Mouse (Mus musculus) heart, embryonic 14.5 days (tissue): Measurements from ENCODE around the gene Hspa8. TPM values are rescaled to one million over a fixed set of nuclear protein-coding genes. Genes with fewer than 3 reads are reported as not detected.
"Not testable (repeated sequence)": the region's sequence is repeated elsewhere in the genome, so short reads cannot be mapped to it uniquely, and the experiment has no call there.

Experiments
- ATAC-seq: fragments of 200-750 bp; cut with Nextera tagmentation; 2 replicates; pipeline ENCODE4 v1.8.0; 2017; ENCODE audit warnings: low read depth, moderate TSS enrichment; ENCODE audit not compliant: insufficient number of reproducible peaks, insufficient read depth, low FRiP score
- H3K27ac ChIP-seq, 2 experiments: fragments of 200-500 bp in 1 of 2; fragments of 300-500 bp in 1 of 2; sonication (generic) in 1 of 2; replicated peaks in 1 of 2; 2 replicates each; pipeline ENCODE4 v1.5.1; 2012 to 2014; ENCODE audit warnings: low read depth in 2 of 2, low read length in 2 of 2, control low read depth in 1 of 2, mild to moderate bottlenecking in 1 of 2, mixed read lengths in 1 of 2; ENCODE audit not compliant: control insufficient read depth in 1 of 2, insufficient read depth in 1 of 2
- H3K27me3 ChIP-seq: fragments of 300-500 bp; sonication (generic); 2 replicates; pipeline ENCODE4 v1.6.1; 2014; ENCODE audit warnings: mild to moderate bottlenecking, low read length, control low read depth; ENCODE audit not compliant: control insufficient read depth, insufficient read depth
- H3K36me3 ChIP-seq: fragments of 300-500 bp; sonication (generic); 2 replicates; pipeline ENCODE4 v1.6.1; 2014; ENCODE audit warnings: mild to moderate bottlenecking, control low read depth, low read length, mixed read lengths; ENCODE audit not compliant: control insufficient read depth, insufficient read depth
- H3K4me1 ChIP-seq, 2 experiments: fragments of 200-500 bp in 1 of 2; fragments of 300-500 bp in 1 of 2; sonication (generic) in 1 of 2; 2 replicates each; pipeline ENCODE4 v1.6.1; 2012 to 2014; ENCODE audit warnings: low read length in 2 of 2, control low read depth in 1 of 2, mixed read lengths in 1 of 2; ENCODE audit not compliant: control insufficient read depth in 2 of 2, insufficient read depth in 2 of 2
- H3K4me2 ChIP-seq: fragments of 300-500 bp; sonication (generic); 2 replicates; pipeline ENCODE4 v1.6.1; 2014; ENCODE audit warnings: mild to moderate bottlenecking, low read length
- H3K4me3 ChIP-seq, 2 experiments: fragments of 200-500 bp in 1 of 2; fragments of 300-500 bp in 1 of 2; sonication (generic) in 1 of 2; 2 replicates each; pipeline ENCODE4 v1.5.1; 2012 to 2014; ENCODE audit warnings: low read length in 2 of 2, mild to moderate bottlenecking in 2 of 2, control low read depth in 1 of 2, low read depth in 1 of 2, moderate library complexity in 1 of 2; ENCODE audit not compliant: control insufficient read depth in 1 of 2, insufficient read depth in 1 of 2
- H3K9ac ChIP-seq: fragments of 300-500 bp; sonication (generic); 2 replicates; pipeline ENCODE4 v1.6.1; 2014; ENCODE audit warnings: mild to moderate bottlenecking, low read length
- H3K9me3 ChIP-seq: fragments of 300-500 bp; sonication (generic); 2 replicates; pipeline ENCODE4 v1.6.1; 2016; ENCODE audit warnings: low read length, control low read depth; ENCODE audit not compliant: control insufficient read depth
- WGBS: fragments of 180-500 bp; shearing (Covaris S2); extraction: QIAGEN DNeasy Blood & Tissue Kit; methylation state at CpG from one replicate; pipeline ENCODE4 v1.1.7; 2014; 5-methylcytosine and 5-hydroxymethylcytosine counted together
- polyA plus RNA-seq: library from polyadenylated mRNA; unstranded; fragments of >200 nt; fragmentation: Nextera tagmentation; extraction: Ambion mirVana; gene quantifications from 2 replicates; pipeline ENCODE4 v1.2.1, GENCODE M21; 2014

The Hspa8 gene
- polyA plus RNA-seq, 1 experiment from 2014 or later = 1,682 TPM

- peaks cover 13 to 20% of the 10 kb centered on the region in 2 experiments for H3K4me1 ChIP-seq
- no peak for ATAC-seq
- 63% methylated on average over 9 of the region's 9 CpGs for WGBS
- no peaks in the 10 kb centered on the region for H3K9me3 ChIP-seq
- H3K36me3 ChIP-seq = peaks cover 14% of the 10 kb centered on the region
- no peak overlapping the region for H3K9ac ChIP-seq
- peak overlapping the region in 1 of 2 experiments; percentile 98; a peak in 3 of 4 replicates for H3K27ac ChIP-seq
- H3K4me3 ChIP-seq = no peak overlapping the region
- H3K4me2 ChIP-seq = no peak overlapping the region
- H3K27me3 ChIP-seq = no peaks in the 10 kb centered on the region
Measured at GRCm38 (mm10) chr9:40798247-40798960, 2.4 kb upstream of the Hspa8 start.

- ATAC-seq = no peak
- H3K9me3 ChIP-seq = no peaks in the 10 kb centered on the region
- H3K27me3 ChIP-seq = no peaks in the 10 kb centered on the region
- H3K4me2 ChIP-seq = peak overlapping the region; percentile 69
- WGBS = 77% methylated on average over 3 of the region's 3 CpGs
- H3K4me3 ChIP-seq = no peak overlapping the region
- peaks cover 21% of the 10 kb centered on the region for H3K36me3 ChIP-seq
- H3K27ac ChIP-seq = peak overlapping the region; percentile 79 to 98
- peaks cover 13 to 26% of the 10 kb centered on the region in 2 experiments for H3K4me1 ChIP-seq
- H3K9ac ChIP-seq = peak overlapping the region; percentile 85
Measured at GRCm38 (mm10) chr9:40799112-40799511, 1.7 kb upstream of the Hspa8 start.

GRCm38 (mm10) chr9:40799837-40800501 lies 815 bp upstream of the Hspa8 start:
- peaks cover 29% of the 10 kb centered on the region for H3K36me3 ChIP-seq
- 1% methylated on average over 30 of the region's 30 CpGs for WGBS
- peak overlapping the region; percentile 46 to 72 for H3K4me3 ChIP-seq
- ATAC-seq = no peak; the same call in none of the 2 replicates
- H3K27ac ChIP-seq = peak overlapping the region; percentile 98 to 100
- H3K4me2 ChIP-seq = peak overlapping the region; percentile 69
- H3K9ac ChIP-seq = peak overlapping the region; percentile 85
- H3K27me3 ChIP-seq = no peaks in the 10 kb centered on the region
- H3K9me3 ChIP-seq = no peaks in the 10 kb centered on the region
- H3K4me1 ChIP-seq = peaks cover 11 to 28% of the 10 kb centered on the region in 2 experiments

DNA sequence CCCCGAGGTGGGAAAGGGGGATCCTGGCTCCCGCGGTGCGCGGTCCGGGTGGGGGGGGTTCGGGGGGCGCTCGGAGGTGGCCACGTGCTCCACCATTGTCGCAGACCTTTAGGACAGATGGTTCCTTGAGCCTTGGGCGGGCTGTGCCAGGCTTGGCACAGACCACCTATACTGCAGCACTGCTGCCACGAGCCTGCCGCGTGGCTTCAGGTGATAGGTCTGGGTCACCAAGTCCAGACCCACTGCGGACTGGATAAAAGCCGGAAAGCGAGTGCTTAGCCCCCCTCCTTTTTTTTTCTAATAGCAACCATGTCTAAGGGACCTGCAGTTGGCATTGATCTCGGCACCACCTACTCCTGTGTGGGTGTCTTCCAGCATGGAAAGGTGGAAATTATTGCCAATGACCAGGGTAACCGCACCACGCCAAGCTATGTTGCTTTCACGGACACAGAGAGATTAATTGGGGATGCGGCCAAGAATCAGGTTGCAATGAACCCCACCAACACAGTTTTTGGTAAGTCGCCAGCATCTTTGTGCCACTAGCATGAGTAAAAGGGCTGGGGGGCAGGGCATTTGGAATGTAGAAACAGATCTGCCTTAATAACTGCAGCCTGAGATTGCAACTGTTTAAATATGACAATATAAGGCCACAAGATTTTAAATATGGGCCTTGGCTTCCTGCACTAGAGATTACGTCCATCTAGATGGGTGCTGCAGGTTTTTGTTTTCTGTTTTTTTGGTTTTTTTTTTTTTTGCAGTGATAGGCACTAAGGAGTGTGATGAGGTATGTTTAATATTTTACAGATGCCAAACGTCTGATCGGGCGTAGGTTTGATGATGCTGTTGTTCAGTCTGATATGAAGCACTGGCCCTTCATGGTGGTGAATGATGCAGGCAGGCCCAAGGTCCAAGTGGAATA lies 1.1 kb downstream of the Hspa8 start:
- Histone ChIP-seq H3K4me1 (peaks cover 12 to 33% of the 10 kb centered on the region in 2 experiments), H3K4me3 (peak overlapping the region; percentile 88 to 97), H3K9ac (peak overlapping the region; percentile 99), H3K27ac (peak overlapping the region; percentile 83 to 91), H3K36me3 (peaks cover 48% of the 10 kb centered on the region), H3K4me2 (peak overlapping the region; percentile 79)
- H3K9me3 ChIP-seq, ATAC-seq, H3K27me3 ChIP-seq: not testable (repeated sequence)
- under 1% methylated on average over 28 of the region's 28 CpGs for WGBS

DNA sequence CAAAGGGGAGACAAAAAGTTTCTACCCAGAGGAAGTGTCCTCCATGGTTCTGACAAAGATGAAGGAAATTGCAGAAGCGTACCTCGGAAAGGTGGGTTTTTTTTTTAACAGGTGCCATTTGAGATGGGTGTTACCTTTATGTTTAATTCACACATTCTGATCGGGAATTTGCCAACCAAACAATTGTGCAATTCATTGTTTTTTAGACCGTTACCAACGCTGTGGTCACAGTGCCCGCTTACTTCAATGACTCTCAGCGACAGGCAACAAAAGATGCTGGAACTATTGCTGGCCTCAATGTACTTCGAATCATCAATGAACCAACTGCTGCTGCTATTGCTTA lies 1.7 kb downstream of the Hspa8 start:
- not testable (repeated sequence) for H3K27me3 ChIP-seq, H3K9me3 ChIP-seq, H3K27ac ChIP-seq, ATAC-seq
- Histone ChIP-seq H3K4me1 (peaks cover 13 to 39% of the 10 kb centered on the region in 2 experiments), H3K4me3 (peak overlapping the region; percentile 88 to 97), H3K9ac (peak overlapping the region; percentile 99), H3K36me3 (peaks cover 53% of the 10 kb centered on the region), H3K4me2 (peak overlapping the region; percentile 79)
- WGBS = 7% methylated on average over 8 of the region's 8 CpGs

DNA sequence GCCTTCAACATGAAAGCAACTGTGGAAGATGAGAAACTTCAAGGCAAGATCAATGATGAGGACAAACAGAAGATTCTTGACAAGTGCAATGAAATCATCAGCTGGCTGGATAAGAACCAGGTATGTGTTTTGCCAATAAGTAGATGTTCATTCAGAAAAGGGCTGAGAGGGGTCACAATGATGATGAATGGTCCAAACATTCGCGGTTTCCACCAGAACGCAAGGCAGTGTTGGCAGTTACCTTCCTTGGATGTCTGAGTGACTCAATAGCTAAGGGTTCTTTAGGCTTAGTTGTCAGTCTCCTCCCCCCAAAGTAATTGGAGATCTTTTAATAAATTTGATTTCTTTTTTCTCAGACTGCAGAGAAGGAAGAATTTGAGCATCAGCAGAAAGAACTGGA lies 3.8 kb downstream of the Hspa8 start:
- H3K9me3 ChIP-seq, H3K27me3 ChIP-seq, H3K4me3 ChIP-seq, H3K9ac ChIP-seq, ATAC-seq, H3K27ac ChIP-seq: not testable (repeated sequence)
- Histone ChIP-seq H3K4me2 (peak overlapping the region; percentile 62; the same call in 1 of the 2 replicates), H3K4me1 (peaks cover 7 to 29% of the 10 kb centered on the region in 2 experiments), H3K36me3 (peaks cover 53% of the 10 kb centered on the region)
- 70% methylated on average over 3 of the region's 3 CpGs for WGBS

DNA sequence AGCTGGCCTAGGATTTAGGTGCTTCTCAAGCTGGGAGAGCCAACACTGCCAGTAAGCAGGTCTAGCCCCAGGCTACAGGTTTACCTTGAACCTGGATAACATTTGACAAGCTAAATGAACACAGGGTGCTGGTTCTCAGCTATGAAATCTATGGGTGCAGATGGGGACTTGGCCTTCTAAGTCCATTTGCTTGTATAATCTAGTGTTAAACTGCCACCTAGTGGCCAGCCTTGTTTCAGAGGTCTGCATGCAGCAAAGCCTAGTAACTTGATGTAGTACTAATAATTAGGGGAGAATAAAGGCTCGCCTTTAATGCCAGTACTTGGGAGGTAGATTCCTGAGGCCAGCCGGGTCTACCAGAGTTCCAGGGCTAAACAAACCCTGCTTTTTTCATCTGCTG lies 4.5 kb downstream of the Hspa8 start:
- Histone ChIP-seq H3K9ac (no peak overlapping the region), H3K4me1 (peaks cover 7 to 29% of the 10 kb centered on the region in 2 experiments), H3K27ac (no peak overlapping the region), H3K36me3 (peaks cover 53% of the 10 kb centered on the region), H3K27me3 (no peaks in the 10 kb centered on the region), H3K9me3 (no peaks in the 10 kb centered on the region), H3K4me2 (peak overlapping the region; percentile 27; the same call in 1 of the 2 replicates), H3K4me3 (no peak overlapping the region)
- ATAC-seq = no peak
- WGBS = 38% methylated on average over 2 of the region's 2 CpGs
